Mouse (Mus musculus): Measurements from ENCODE around the gene Plekhj1.

Gene Plekhj1

GRCm38 (mm10) chr10:80777123-80777522 lies 21.3 kb downstream of the Plekhj1 start:
- DNase-seq (ENCODE audit: low read depth), result no peak

- no peak for DNase-seq (ENCODE audit: low read depth)
Observed at GRCm38 (mm10) chr10:80776358-80776869, 22.0 kb downstream of the Plekhj1 start.

DNA sequence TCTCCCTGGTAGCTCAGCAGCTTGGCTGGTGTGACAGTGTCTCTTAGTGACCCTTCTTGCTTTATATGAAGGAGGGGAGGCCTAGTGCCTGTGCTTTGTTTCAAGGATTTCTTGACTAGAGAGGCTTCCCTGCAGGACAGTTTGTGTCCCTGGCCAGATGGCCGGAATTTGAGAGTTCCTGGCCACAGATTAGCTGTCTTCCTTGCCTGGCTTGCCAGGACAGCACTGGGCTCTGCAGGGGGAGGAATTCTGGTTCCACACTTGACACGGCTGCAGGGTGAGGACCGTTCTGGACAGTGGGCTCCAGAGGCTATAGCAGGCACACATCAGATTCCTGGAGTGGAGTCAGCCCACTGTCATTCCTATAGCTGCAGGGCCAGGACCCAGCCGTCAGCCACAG lies 22.7 kb downstream of the Plekhj1 start:
- DNase-seq (ENCODE audit: low read depth), result no peak

- DNase-seq (ENCODE audit: low read depth), result no peak
Observed at GRCm38 (mm10) chr10:80774981-80775380, 23.4 kb downstream of the Plekhj1 start.

DNA sequence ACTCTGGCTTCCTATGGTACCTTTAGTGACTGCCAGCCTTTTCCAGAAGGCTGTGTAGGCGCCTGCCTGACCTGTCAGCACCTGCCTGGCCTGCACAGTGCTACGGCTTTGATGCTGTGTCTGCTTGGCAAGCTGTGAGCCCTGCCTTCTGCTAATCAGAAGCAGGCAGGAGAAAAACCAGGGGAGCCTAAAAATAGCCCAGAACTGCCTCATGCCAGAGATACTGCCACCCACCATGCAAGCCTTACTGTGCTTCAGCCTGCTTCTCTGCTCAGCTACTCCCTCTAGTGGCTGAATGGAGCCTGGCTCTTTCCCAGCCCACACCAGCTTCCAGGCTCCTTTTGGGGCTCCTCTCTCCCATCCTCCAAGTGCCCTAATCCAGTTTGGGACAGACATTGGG lies 23.9 kb downstream of the Plekhj1 start:
- peak; percentile 77 for DNase-seq (ENCODE audit: low read depth)

GRCm38 (mm10) chr10:80773816-80774215 lies 24.6 kb downstream of the Plekhj1 start:
- DNase-seq (ENCODE audit: low read depth), result no peak

GRCm38 (mm10) chr10:80768365-80768764 lies 30.1 kb downstream of the Plekhj1 start:
- no peak for DNase-seq (ENCODE audit: low read depth)

GRCm38 (mm10) chr10:80766161-80766815 lies 32.1 kb downstream of the Plekhj1 start:
- no peak for DNase-seq (ENCODE audit: low read depth)

DNA sequence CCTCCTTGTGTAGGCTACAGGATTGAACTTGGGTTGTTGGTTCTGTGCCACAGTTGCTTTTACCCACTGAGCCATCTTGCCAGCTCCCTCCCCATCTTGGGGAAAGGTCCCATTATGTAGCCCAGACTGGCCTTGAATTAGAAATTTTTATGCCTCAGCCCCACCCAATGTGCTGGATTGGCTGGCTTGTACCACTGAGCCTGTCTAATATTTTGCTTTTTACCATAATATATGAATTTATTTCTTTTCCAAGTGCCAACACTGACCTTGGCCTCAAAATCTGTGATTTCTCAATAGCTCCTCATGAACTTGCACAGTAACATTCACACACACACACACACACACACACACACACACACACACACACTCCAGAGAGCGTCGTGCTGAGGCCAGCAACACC lies 32.7 kb downstream of the Plekhj1 start:
- no peak for DNase-seq (ENCODE audit: low read depth)

GRCm38 (mm10) chr10:80763502-80763901 lies 34.9 kb downstream of the Plekhj1 start:
- peak; percentile 88 for DNase-seq (ENCODE audit: low read depth)

- DNase-seq (ENCODE audit: low read depth), result no peak
Observed at GRCm38 (mm10) chr10:80761821-80762220, 36.6 kb downstream of the Plekhj1 start.

DNA sequence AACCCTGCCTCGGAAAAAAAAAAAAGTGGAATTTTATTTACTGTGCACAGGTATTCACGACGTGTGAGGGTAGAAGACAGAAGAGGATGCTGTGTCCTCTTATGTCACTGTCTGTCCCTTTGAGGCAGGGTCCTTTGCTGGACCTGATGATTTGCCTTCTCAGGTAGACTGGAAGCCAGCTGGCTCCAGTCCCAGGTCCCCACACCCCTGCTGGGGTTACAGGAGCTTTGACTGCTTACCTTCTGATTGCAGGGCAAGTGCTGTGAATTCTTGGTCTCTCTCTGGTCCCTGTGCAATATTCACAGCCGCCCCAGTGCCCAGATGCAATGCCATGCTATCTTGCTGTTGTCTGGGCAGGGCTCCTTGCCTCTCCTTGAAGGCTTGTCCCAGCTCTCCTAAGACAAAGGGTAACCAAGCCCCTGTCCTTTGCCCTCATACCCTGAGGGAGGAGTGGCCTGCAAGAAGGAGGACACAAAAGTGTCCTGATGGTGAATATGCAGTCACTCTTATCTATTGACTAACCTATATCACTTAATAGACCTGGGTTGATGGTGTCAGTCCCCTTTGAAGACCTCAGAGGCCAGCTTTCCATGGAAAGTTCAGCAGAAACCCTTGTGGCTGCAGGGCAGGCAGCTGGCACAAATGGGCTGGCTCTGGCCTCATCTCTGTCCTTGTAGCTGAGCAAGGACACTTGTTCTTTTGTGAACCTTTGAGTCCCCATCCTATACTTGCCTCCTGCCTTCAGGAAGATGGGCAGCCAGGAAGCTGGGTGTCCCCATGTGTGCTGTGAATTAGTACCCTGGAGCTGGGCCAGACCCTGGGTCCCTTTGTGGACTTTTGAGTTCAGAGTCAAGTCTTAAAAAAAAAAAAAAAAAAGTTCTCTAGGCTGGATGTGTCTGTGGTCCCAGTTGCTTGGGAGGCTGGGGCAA lies 37.6 kb downstream of the Plekhj1 start:
- no peak for DNase-seq (ENCODE audit: low read depth)

GRCm38 (mm10) chr10:80758651-80759050 lies 39.8 kb downstream of the Plekhj1 start:
- DNase-seq (ENCODE audit: low read depth), result peak; percentile 63

- DNase-seq (ENCODE audit: low read depth), result peak; percentile 77
Observed at GRCm38 (mm10) chr10:80757717-80758116, 40.7 kb downstream of the Plekhj1 start.

DNA sequence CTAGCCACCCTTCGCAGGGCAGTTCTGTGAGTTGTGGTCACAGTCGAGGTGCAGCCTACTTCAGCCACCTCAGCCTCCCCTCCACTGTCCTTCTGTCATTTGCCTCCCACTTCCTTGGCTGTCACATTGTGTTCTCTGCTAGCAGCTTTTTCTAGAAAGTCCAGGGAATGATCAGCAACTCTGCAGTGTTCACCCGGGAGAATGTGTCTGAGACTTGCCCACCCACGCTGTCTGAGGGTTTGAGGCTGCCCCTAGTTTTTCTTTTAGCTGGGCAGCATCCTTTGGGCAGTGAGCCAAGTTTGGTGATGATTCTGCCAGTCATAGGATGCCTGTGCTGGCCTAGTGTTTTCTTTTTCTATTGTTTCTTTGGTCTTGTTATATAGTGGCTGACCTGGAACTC lies 41.5 kb downstream of the Plekhj1 start:
- DNase-seq (ENCODE audit: low read depth), result no peak

DNA sequence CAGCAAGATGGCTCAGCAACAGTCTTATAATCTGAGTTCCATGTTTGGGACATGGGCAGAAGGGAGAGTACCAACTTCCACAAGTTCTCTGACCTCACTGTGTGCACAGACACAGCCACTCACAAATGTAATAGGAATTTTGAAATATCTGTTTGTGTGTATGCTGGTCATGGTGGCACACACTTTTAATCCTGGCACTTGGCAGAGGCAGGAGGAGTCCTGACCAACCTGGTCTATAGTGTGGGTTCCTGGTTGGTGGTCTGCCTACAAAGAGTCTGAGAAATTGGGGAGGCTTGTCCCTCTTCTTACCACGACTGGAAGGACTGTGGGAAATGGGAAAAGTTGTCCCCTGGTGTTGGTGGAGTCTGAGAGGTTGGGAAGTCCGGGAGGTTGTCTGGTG lies 41.9 kb downstream of the Plekhj1 start:
- DNase-seq (ENCODE audit: low read depth), result no peak

DNA sequence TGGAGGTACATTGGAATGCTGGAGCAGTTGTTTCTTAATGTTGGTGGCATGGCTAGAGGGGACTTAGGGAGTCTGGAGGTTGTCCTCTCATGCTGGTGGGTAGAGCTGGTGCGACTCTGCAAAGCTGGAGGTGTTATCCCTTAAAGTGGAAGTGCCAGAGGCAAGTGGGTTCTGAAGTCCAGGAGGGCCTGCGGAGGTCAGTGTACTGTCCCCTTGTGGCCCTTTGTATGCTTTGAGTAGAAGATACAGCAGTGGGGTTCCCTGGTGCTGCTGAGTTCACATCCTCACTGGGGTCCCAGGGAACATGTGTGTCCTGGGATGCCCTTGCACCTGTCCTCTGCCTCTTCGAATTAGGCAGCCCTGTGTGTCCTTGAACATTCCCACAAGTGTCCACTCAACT lies 42.3 kb downstream of the Plekhj1 start:
- no peak for DNase-seq (ENCODE audit: low read depth)

- DNase-seq (ENCODE audit: low read depth), result no peak
Observed at GRCm38 (mm10) chr10:80755291-80756015, 43.0 kb downstream of the Plekhj1 start.

DNA sequence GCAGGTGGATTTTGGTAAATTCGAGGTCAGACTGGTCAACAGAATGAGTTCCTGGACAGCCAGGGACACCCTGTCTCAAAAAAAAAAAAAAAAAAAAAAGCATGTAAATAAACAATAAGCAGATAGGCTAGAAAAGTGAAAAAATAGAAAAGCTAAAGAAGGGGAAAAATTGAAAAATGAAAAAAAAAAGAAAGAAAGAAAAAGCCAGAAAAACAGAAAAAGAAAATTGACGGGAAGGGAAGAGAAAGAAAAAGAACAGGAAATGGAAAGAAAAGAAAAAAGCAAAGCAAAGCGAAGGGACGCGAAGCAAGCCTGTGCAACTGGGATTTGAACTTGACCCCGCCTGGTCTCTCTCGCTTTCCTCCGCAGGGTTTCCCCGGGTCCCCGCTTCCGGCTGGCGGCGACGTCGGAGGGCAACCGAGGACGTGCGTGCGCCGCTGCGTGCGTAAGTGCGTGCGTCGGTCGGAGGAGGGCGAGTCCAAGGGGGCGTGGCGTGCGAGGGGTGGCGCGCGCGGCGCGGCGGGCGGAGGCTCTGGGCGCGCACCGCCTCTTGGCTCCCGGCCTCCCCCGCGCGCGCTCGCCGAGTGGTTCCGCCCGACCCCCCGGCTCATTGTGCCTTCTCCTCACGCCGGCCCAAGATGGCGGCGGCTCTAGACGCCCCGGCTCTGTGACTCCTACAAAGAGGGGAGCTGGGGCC lies 43.7 kb downstream of the Plekhj1 start, which contains the start of gene Dot1l:
Gene Dot1l, plus strand, starts transcription at position 613 of the 697 bp plus-strand sequence.
- DNase-seq (ENCODE audit: low read depth), result peak; percentile 97

GRCm38 (mm10) chr10:80752079-80752625 lies 46.3 kb downstream of the Plekhj1 start:
- peak; percentile 96 for DNase-seq (ENCODE audit: low read depth)

DNA sequence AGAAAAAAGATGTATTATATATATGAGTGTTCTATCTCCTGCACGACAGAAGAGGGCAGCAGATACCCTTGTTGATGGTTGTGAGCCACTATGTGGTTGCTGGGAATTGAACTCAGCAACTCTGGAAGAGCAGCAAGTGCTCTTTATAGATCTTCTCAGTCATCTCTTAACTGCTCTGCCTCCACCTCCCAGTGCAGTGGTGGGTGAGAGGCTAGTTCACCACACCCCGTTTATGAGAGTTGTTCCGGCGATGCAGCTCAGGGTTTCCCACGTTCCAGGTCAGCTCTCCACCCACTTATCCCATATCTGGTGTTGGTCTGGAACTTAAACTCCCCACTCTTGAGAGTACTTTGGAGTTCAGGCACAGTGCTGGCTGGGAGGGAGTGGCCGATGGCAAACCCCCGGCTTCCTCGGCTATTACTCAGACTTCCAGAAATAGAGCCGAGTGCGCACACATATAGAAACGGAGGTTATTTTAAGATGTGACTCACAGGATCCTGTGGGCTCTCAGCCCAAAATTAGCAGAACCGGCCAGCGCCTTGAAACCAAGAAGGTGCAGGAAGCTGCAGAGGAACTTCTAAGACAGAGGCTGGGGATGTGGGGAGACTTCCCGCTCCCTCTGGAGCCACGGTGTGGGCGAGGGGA lies 47.1 kb downstream of the Plekhj1 start:
- DNase-seq (ENCODE audit: low read depth), result peak; percentile 98
